Mouse (Mus musculus): ENCODE results near the gene Adam10. TPM values are rescaled to one million over a fixed set of nuclear protein-coding genes. Genes with fewer than 3 reads are reported as not detected.

Adam10 gene
- polyA plus RNA-seq, 1 experiment from 2014 or later: 53.4 TPM

DNA sequence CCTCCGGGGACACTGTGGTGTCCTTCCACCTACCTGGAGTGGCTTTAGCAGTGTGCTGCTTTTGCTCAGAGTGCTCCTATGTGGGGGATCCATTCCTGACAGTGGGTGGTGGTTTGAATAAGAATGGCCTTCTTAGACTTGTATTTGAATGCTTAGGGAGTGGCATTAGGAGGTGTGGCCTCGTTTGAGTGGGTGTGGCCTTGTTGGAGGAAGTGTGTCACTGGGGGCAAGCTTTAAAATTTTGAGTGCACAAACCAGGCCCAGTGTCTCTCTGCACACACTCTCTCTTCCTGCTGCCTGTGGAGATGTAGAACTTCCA, 116.6 kb downstream of the Adam10 start:
- Histone ChIP-seq H3K36me3 (ENCODE audit: control insufficient read depth, insufficient read depth, low read length) (no peaks in the 10 kb centered on the region), H3K27ac (ENCODE audit: low read length) (no peak overlapping the region), H3K9me3 (ENCODE audit: control insufficient read depth, low read length) (no peaks in the 10 kb centered on the region), H3K4me1 (ENCODE audit: control insufficient read depth, insufficient read depth, low read length) (0 out of 2 replicates have a peak, but pooled peaks cover 3% of the 10 kb centered on the region), H3K9ac (ENCODE audit: low read depth, low read length) (no peak overlapping the region), H3K4me2 (ENCODE audit: low read depth, low read length) (no peak overlapping the region), H3K4me3 (ENCODE audit: low read length) (no peak overlapping the region), H3K27me3 (replicated peaks; ENCODE audit: control insufficient read depth, insufficient read depth, low read length) (no peaks in the 10 kb centered on the region)
- ATAC-seq: no peak
- WGBS: 61% methylated on average over 2 of the region's 2 CpGs

DNA sequence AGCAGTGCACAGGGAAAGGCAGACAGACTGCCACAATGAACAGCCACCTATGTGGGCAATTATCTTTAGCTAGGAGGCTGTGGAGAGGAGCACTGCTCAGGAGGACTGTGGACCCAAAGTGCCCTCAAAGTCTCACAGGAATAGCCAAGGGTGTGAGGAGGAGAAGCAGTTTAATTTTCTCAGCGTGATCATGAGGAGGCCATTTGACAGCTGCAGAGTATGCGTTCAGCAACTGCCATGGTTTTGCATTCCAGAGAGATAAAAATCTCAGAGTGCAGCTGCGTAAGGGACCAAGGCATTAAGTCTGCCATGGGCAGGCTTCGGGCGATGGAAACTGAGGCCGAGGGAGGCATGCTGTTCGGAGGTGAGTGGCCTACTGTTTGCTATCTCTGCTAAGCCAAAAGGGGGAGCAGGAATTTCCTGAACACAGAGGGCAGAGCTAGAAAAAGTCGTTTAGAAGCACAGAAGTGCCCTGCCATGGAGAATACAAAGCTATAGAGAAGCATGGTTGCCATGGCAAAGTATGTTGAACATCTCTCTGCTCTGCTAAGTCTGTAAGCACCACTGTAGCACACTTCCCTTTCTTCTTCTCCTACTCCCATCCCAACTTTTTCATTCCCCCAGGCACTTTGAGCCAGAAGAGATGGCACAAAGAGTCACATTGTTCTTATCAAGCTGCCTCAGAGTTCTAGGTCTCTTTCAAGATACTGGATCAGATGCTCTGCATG, 122.0 kb downstream of the Adam10 start:
- no peak overlapping the region for H3K4me3 ChIP-seq (ENCODE audit: low read length)
- no peak for ATAC-seq
- no peak overlapping the region for H3K4me2 ChIP-seq (ENCODE audit: low read depth, low read length)
- 56% methylated on average over 8 of the region's 8 CpGs for WGBS
- H3K27me3 ChIP-seq (replicated peaks; ENCODE audit: control insufficient read depth, insufficient read depth, low read length): no peaks in the 10 kb centered on the region
- no peak overlapping the region for H3K27ac ChIP-seq (ENCODE audit: low read length)
- no peak overlapping the region for H3K9ac ChIP-seq (ENCODE audit: low read depth, low read length)
- no peaks in the 10 kb centered on the region for H3K9me3 ChIP-seq (ENCODE audit: control insufficient read depth, low read length)
- H3K4me1 ChIP-seq (ENCODE audit: control insufficient read depth, insufficient read depth, low read length): no peaks in the 10 kb centered on the region
- H3K36me3 ChIP-seq (ENCODE audit: control insufficient read depth, insufficient read depth, low read length): no peaks in the 10 kb centered on the region

DNA sequence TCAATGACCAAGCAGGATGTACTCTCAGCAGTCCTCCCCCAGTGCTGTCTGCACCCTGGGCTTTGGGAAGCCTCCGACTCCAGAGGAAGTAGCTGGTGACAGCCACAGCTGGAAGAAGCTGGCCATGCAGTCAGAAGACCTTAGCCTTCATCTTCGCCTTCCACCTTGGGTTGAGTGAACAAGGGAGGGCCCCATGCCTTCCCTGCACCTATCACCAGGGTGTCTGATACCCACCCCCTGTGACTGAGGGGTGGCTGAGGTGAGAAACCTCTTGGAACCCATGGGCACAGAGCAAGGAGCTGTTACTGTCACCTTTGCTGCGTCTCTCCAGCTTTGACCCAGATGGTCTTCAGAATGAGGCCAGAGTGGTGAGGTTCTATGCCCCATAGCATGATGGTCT, 123.0 kb downstream of the Adam10 start:
- no peaks in the 10 kb centered on the region for H3K27me3 ChIP-seq (replicated peaks; ENCODE audit: control insufficient read depth, insufficient read depth, low read length)
- no peak for ATAC-seq
- H3K4me2 ChIP-seq (ENCODE audit: low read depth, low read length): no peak overlapping the region
- H3K36me3 ChIP-seq (ENCODE audit: control insufficient read depth, insufficient read depth, low read length): no peaks in the 10 kb centered on the region
- WGBS: 71% methylated on average over 3 of the region's 3 CpGs
- H3K9ac ChIP-seq (ENCODE audit: low read depth, low read length): no peak overlapping the region
- H3K27ac ChIP-seq (ENCODE audit: low read length): no peak overlapping the region
- H3K4me3 ChIP-seq (ENCODE audit: low read length): no peak overlapping the region
- H3K9me3 ChIP-seq (ENCODE audit: control insufficient read depth, low read length): no peaks in the 10 kb centered on the region
- H3K4me1 ChIP-seq (ENCODE audit: control insufficient read depth, insufficient read depth, low read length): no peaks in the 10 kb centered on the region

DNA sequence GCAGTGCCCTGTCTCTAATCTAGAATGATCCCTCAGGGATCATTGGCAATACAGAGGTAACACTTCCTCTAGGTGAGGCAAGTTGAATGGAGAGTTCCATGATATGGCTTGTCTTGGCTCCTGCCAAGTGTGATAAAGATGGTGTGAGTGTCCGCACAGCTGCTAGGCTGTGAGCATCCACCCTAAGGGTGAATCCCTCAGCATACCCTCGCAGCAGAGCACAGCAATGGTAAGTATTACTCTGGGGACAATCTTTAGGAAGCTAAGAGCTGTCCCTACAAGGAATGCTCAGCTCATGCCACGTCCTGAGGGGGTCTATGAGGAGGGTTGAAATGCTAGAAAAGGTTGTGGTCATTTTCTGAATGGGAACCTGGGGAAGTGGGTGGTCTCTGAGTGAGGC, 124.0 kb downstream of the Adam10 start:
- Histone ChIP-seq H3K9me3 (ENCODE audit: control insufficient read depth, low read length) (no peaks in the 10 kb centered on the region), H3K36me3 (ENCODE audit: control insufficient read depth, insufficient read depth, low read length) (no peaks in the 10 kb centered on the region), H3K4me1 (ENCODE audit: control insufficient read depth, insufficient read depth, low read length) (no peaks in the 10 kb centered on the region), H3K4me2 (ENCODE audit: low read depth, low read length) (no peak overlapping the region), H3K9ac (ENCODE audit: low read depth, low read length) (no peak overlapping the region), H3K4me3 (ENCODE audit: low read length) (no peak overlapping the region), H3K27ac (ENCODE audit: low read length) (no peak overlapping the region), H3K27me3 (replicated peaks; ENCODE audit: control insufficient read depth, insufficient read depth, low read length) (no peaks in the 10 kb centered on the region)
- WGBS: 81% methylated on average over 3 of the region's 3 CpGs
- no peak for ATAC-seq

DNA sequence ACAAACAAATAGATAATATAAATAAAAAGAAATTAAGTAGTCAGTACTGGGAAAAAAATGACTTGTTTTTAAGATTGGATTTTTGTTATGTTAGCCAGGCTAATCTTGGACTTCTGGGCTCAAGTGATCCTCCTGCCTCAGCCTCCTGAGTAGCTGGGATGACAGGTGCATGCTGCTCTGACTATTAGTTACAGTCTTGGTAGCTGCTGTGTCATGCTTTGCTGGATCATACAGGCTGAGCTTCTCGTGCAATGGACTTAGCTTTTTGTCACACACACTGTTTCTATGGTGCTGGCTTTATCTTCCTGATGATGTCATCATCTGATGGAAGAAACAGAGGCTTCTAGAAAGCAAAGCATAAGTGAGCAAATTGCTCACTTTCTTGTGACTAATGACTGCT, 127.3 kb downstream of the Adam10 start:
- WGBS: 54% methylated on average over 1 of the region's 1 CpGs
- ATAC-seq: no peak
- H3K9me3 ChIP-seq (ENCODE audit: control insufficient read depth, low read length): no peaks in the 10 kb centered on the region
- H3K9ac ChIP-seq (ENCODE audit: low read depth, low read length): no peak overlapping the region
- no peaks in the 10 kb centered on the region for H3K4me1 ChIP-seq (ENCODE audit: control insufficient read depth, insufficient read depth, low read length)
- no peaks in the 10 kb centered on the region for H3K36me3 ChIP-seq (ENCODE audit: control insufficient read depth, insufficient read depth, low read length)
- H3K4me3 ChIP-seq (ENCODE audit: low read length): no peak overlapping the region
- no peak overlapping the region for H3K27ac ChIP-seq (ENCODE audit: low read length)
- no peaks in the 10 kb centered on the region for H3K27me3 ChIP-seq (replicated peaks; ENCODE audit: control insufficient read depth, insufficient read depth, low read length)
- no peak overlapping the region for H3K4me2 ChIP-seq (ENCODE audit: low read depth, low read length)

DNA sequence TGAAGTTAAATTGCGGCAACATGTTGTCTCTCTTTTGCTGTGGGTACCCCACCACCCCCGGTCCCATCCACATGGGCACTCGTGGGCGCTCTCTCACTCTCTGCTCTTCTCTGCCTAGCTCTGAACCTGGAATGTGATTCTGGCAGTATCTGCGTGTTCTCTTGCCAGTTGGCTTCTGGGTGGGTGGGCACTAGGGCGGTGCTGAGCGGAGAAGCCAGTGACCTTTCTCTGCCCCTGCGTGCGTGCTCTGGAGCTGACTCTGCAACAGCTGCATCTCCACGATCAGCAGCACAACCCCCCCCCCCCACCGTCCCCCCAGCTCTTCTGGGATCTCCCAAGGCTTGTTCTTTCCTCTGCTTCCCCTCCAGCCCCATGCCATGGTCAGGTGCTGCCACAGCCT, 128.9 kb downstream of the Adam10 start:
- no peak overlapping the region for H3K27ac ChIP-seq (ENCODE audit: low read length)
- H3K27me3 ChIP-seq (replicated peaks; ENCODE audit: control insufficient read depth, insufficient read depth, low read length): no peaks in the 10 kb centered on the region
- H3K36me3 ChIP-seq (ENCODE audit: control insufficient read depth, insufficient read depth, low read length): no peaks in the 10 kb centered on the region
- no peaks in the 10 kb centered on the region for H3K9me3 ChIP-seq (ENCODE audit: control insufficient read depth, low read length)
- H3K4me2 ChIP-seq (ENCODE audit: low read depth, low read length): no peak overlapping the region
- ATAC-seq: no peak
- H3K9ac ChIP-seq (ENCODE audit: low read depth, low read length): no peak overlapping the region
- no peak overlapping the region for H3K4me3 ChIP-seq (ENCODE audit: low read length)
- 49% methylated on average over 11 of the region's 11 CpGs for WGBS
- no peaks in the 10 kb centered on the region for H3K4me1 ChIP-seq (ENCODE audit: control insufficient read depth, insufficient read depth, low read length)

DNA sequence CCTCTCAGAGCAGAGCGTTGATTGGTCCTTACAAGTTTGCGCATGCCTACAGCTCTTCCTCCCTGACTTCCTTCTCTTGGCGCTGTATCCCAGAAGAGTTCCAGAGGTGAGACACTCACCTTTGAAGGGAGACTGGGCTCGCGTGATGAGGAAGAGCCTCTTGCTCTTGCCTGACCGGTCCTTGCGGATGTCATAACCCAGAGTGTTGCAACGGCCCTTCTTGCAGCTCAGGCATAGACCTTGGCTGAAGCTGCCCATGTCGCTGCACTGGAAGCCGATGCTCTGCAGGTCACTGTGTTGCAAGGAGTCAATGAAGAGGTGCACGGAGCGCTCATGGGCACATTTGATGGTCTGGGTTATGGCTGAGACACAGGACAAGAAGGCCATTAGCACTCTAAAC, 133.8 kb downstream of the Adam10 start:
- H3K4me2 ChIP-seq (ENCODE audit: low read depth, low read length): no peak overlapping the region
- H3K27ac ChIP-seq (ENCODE audit: low read length): no peak overlapping the region
- no peak for ATAC-seq
- WGBS: 93% methylated on average over 12 of the region's 12 CpGs
- H3K9me3 ChIP-seq (ENCODE audit: control insufficient read depth, low read length): no peaks in the 10 kb centered on the region
- H3K36me3 ChIP-seq (ENCODE audit: control insufficient read depth, insufficient read depth, low read length): no peaks in the 10 kb centered on the region
- H3K4me3 ChIP-seq (ENCODE audit: low read length): no peak overlapping the region
- no peak overlapping the region for H3K9ac ChIP-seq (ENCODE audit: low read depth, low read length)
- H3K4me1 ChIP-seq (ENCODE audit: control insufficient read depth, insufficient read depth, low read length): peaks cover 11% of the 10 kb centered on the region
- H3K27me3 ChIP-seq (replicated peaks; ENCODE audit: control insufficient read depth, insufficient read depth, low read length): no peaks in the 10 kb centered on the region

DNA sequence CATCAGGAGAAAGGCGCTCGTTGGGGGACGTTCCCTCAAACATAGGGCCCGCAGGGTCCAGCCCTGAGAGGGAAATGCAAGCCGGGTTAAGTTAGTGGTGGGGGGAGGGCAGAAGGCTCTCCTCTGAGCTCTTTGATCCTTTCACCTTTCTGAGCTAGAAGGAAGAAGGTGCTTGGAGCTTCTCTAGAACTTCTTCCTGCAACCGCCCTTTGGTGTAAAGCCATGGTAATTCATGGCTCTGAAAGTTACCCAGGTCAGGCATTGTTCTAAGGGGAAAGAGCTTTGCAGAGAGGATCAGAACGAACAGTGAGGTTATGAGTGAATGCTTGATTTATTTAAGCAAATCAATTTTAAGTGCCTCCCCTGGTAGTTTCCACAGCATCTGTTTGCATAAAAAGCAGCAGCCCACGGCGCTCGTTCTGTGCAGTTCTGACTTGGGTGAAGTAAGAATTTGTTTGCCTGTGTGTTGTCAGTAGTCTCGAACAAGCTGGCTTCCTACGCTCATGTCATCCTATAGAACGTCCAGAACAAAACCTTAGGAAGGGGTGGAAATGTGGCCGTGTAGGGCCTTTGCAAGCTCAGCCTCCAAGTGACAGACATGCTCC, 138.0 kb downstream of the Adam10 start:
- Histone ChIP-seq H3K27ac (ENCODE audit: low read length) (no peak overlapping the region), H3K9ac (ENCODE audit: low read depth, low read length) (no peak overlapping the region), H3K4me2 (ENCODE audit: low read depth, low read length) (no peak overlapping the region), H3K36me3 (ENCODE audit: control insufficient read depth, insufficient read depth, low read length) (no peaks in the 10 kb centered on the region), H3K4me3 (ENCODE audit: low read length) (no peak overlapping the region), H3K27me3 (replicated peaks; ENCODE audit: control insufficient read depth, insufficient read depth, low read length) (no peaks in the 10 kb centered on the region), H3K9me3 (ENCODE audit: control insufficient read depth, low read length) (no peaks in the 10 kb centered on the region), H3K4me1 (ENCODE audit: control insufficient read depth, insufficient read depth, low read length) (peaks cover 14% of the 10 kb centered on the region)
- ATAC-seq: no peak
- 58% methylated on average over 14 of the region's 14 CpGs for WGBS

DNA sequence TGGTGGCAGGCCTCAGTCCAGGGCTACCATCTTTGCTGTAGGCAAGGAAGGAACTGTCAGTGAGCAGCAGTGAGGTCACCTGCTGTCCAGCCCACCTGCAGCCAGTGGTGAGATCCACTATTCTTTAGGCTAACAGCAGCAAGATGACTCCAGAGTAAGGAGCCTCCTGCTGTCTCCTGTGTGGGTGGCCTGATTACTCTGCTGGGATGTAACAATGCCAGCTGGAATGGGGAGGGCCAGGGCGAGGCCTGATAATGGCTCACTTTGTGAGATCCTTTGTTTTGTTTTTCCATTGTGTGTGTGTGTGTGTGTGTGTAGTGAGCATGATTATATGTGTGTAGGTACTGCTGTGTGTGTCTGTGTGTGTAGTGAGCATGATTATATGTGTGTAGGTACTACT, 138.6 kb downstream of the Adam10 start:
- 61% methylated on average over 1 of the region's 1 CpGs for WGBS

DNA sequence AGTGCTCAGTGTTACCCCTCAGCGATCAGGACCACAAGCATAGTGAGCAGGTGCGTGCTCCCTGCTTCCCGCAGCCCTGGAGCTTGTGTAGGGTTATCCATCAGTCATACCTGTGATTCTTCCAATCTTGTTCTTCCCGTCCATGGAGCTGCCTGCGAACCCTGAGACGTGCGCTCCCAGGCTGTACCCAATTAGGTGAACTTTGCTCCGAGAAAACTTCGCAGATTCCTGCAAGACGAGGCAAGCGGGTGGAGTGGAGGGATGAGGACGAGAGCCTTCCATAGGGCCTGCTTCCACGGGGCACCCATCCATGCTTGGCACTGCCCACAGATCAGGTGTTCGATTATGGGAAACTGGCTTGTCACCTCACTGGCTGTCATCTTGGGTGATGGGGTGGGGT, 139.9 kb downstream of the Adam10 start:
- 60% methylated on average over 14 of the region's 14 CpGs for WGBS
- Histone ChIP-seq H3K4me3 (ENCODE audit: low read length) (no peak overlapping the region), H3K36me3 (ENCODE audit: control insufficient read depth, insufficient read depth, low read length) (no peaks in the 10 kb centered on the region), H3K27me3 (replicated peaks; ENCODE audit: control insufficient read depth, insufficient read depth, low read length) (no peaks in the 10 kb centered on the region), H3K9ac (ENCODE audit: low read depth, low read length) (no peak overlapping the region), H3K27ac (ENCODE audit: low read length) (no peak overlapping the region), H3K9me3 (ENCODE audit: control insufficient read depth, low read length) (no peaks in the 10 kb centered on the region), H3K4me1 (ENCODE audit: control insufficient read depth, insufficient read depth, low read length) (peaks cover 14% of the 10 kb centered on the region), H3K4me2 (ENCODE audit: low read depth, low read length) (no peak overlapping the region)
- peak; percentile 73 for ATAC-seq

More for the DNA sequence above, 138.6 kb downstream of the Adam10 start:
- no peak overlapping the region for H3K4me3 ChIP-seq (ENCODE audit: low read length)
- no peaks in the 10 kb centered on the region for H3K9me3 ChIP-seq (ENCODE audit: control insufficient read depth, low read length)
- no peaks in the 10 kb centered on the region for H3K27me3 ChIP-seq (replicated peaks; ENCODE audit: control insufficient read depth, insufficient read depth, low read length)
- H3K36me3 ChIP-seq (ENCODE audit: control insufficient read depth, insufficient read depth, low read length): no peaks in the 10 kb centered on the region
- peak; percentile 61 for ATAC-seq
- no peak overlapping the region for H3K9ac ChIP-seq (ENCODE audit: low read depth, low read length)
- H3K4me2 ChIP-seq (ENCODE audit: low read depth, low read length): no peak overlapping the region
- no peak overlapping the region for H3K27ac ChIP-seq (ENCODE audit: low read length)
- H3K4me1 ChIP-seq (ENCODE audit: control insufficient read depth, insufficient read depth, low read length): peaks cover 14% of the 10 kb centered on the region

Data from intestine, embryonic 16.5 days (tissue).